Mouse (Mus musculus) C2C12 (cell line): ENCODE measurements around the gene Rtp2. TPM values are rescaled to one million over a fixed set of nuclear protein-coding genes. Genes with fewer than 3 reads are reported as not detected.

Experiments
- H3K27me3 ChIP-seq: one replicate; pipeline ENCODE4 v1.6.1; 2011; ENCODE audit not compliant: control insufficient read depth, insufficient read depth, insufficient read length
- H3K36me3 ChIP-seq: one replicate; pipeline ENCODE4 v1.6.1; 2011; ENCODE audit not compliant: control insufficient read depth, insufficient read depth
- H3K4me3 ChIP-seq: one replicate; pipeline ENCODE4 v1.5.1; 2011; ENCODE audit warnings: mild to moderate bottlenecking, control low read depth; ENCODE audit not compliant: poor library complexity, insufficient read depth, severe bottlenecking
- H3K79me2 ChIP-seq: one replicate; pipeline ENCODE4 v1.6.1; 2011; ENCODE audit not compliant: control insufficient read depth, insufficient read depth
- H3K79me3 ChIP-seq: one replicate; pipeline ENCODE4 v1.6.1; 2011; ENCODE audit warnings: low read depth, control low read depth
- H3ac ChIP-seq: one replicate; pipeline ENCODE3; 2011; ENCODE audit warnings: low read depth; ENCODE audit not compliant: control insufficient read depth, insufficient read length
- CEBPB ChIP-seq: IDR thresholded peaks from one replicate; pipeline ENCODE4 v1.6.1; 2011; ENCODE audit warnings: low read depth, mild to moderate bottlenecking, control low read depth, moderate library complexity
- CTCF ChIP-seq: IDR thresholded peaks from one replicate; pipeline ENCODE4 v1.5.1; 2011; ENCODE audit not compliant: control insufficient read depth, insufficient read depth, insufficient read length
- FOSL1 ChIP-seq: IDR thresholded peaks from one replicate; pipeline ENCODE4 v1.8.0; 2011; ENCODE audit warnings: mild to moderate bottlenecking, low read length; ENCODE audit not compliant: poor library complexity, insufficient read depth, severe bottlenecking
- MAX ChIP-seq: IDR thresholded peaks from one replicate; pipeline ENCODE4 v1.6.1; 2011; ENCODE audit warnings: mild to moderate bottlenecking, control low read depth
- MYOD1 ChIP-seq: IDR thresholded peaks from one replicate; pipeline ENCODE4 v1.6.1; 2011; ENCODE audit warnings: low read depth; ENCODE audit not compliant: control insufficient read depth, insufficient read length
- MYOG ChIP-seq: IDR thresholded peaks from one replicate; pipeline ENCODE4 v1.6.1; 2011; ENCODE audit not compliant: control insufficient read depth, insufficient read length; ENCODE audit errors: extremely low read depth
- USF1 ChIP-seq: IDR thresholded peaks from one replicate; pipeline ENCODE4 v1.6.1; 2011; ENCODE audit warnings: low read depth, mild to moderate bottlenecking, control low read depth, moderate library complexity
- polyA plus RNA-seq: library from polyadenylated mRNA; unstranded; fragments of >200 nt; fragmentation: generic; extraction: Trizol; gene quantifications from one replicate; pipeline ENCODE4 v1.2.1, GENCODE M21; 2012; ENCODE audit warnings: missing spikeins

Rtp2 gene
- polyA plus RNA-seq, 1 experiment = not detected

DNA sequence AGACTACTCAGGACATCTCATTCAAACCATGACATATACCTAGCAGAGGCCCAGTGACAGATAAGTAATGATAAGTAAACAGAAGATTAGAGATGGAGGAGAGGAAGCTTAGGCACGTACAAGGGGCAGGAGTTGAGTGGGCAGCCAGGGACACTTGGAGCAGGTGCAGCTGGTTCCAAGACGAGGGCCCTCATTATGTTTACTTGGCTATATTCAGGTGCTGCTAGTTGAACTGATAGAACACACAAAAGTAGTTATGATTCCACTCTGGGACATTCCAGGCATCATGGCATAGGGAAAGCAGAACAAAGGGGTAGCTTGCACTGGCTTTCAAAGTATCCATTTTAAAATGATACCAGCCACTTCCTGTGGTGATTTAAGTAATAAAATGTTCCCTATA lies 2.2 kb upstream of the Rtp2 start:
- Histone ChIP-seq H3ac (no peak overlapping the region), H3K79me3 (no peaks in the 10 kb centered on the region)
- TF ChIP-seq MYOG = no peak
- no peak for TF ChIP-seq MAX
- no peak for TF ChIP-seq CTCF
- TF ChIP-seq MYOD1 = no peak
- TF ChIP-seq FOSL1 = no peak
- no peak for TF ChIP-seq CEBPB
- no peak for TF ChIP-seq USF1

DNA sequence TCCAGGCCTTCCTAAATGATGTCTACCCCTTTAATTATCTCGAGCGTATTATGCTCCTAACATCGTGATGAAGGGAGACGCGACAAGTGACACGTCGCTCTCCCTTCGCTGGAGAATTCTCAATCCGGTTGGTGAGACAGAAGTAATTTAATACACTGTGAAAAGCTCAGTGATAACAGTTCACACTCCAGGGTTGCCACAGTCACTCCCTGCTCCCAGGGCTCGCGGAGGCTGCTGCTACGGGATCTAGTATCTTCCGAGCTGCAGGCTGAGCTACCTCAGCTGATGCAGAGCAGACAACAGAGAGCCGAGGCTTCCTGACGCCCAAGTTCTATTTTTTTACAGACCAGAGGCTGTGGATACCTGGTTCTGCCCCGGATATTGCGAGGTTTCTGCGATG lies 919 bp downstream of the Rtp2 start:
- Histone ChIP-seq H3K36me3 (no peaks in the 10 kb centered on the region), H3K79me2 (no peaks in the 10 kb centered on the region), H3ac (no peak overlapping the region), H3K4me3 (no peak overlapping the region), H3K27me3 (peaks cover 1% of the 10 kb centered on the region), H3K79me3 (no peaks in the 10 kb centered on the region)
- TF ChIP-seq CEBPB = no peak
- no peak for TF ChIP-seq MYOD1
- TF ChIP-seq USF1 = no peak
- TF ChIP-seq MAX = no peak
- TF ChIP-seq MYOG = no peak
- TF ChIP-seq FOSL1 = no peak
- no peak for TF ChIP-seq CTCF

More for the DNA sequence above, 2.2 kb upstream of the Rtp2 start:
- H3K4me3 ChIP-seq = no peak overlapping the region
- H3K27me3 ChIP-seq = peaks cover 6% of the 10 kb centered on the region
- H3K36me3 ChIP-seq = no peaks in the 10 kb centered on the region
- H3K79me2 ChIP-seq = no peaks in the 10 kb centered on the region

DNA sequence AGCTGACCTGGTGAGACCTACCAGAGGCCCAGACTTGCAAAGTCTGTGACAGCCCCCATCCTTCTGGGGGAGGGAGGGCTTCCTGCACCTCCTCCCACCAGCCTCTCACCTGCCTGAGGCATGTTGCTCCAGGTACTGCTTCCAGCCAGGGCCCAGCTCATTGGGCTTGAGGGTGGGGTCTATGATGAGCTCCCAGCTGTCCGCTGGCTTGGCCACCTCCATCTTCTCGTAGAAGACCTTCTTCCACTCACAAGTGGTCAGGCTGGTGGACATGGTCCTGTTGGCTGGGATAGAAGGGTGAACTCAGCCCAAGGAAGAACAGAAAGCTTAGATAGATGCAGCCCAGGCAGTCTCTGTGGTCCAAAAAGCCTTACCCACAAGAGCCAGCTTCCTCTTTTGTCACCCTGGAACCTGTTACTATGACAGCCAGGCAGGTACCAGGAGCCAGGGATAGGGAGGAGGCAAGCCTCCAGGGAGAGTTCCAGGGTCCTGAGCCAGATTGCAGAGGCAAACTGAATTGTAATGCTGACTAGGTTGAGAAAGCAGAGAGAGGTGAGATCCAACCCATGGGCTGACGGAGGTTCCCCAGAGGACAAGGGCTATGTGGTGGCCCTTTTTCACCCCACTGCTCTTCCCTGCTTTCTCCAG lies 1.6 kb downstream of the Rtp2 start:
- Histone ChIP-seq H3K36me3 (no peaks in the 10 kb centered on the region), H3K79me2 (no peaks in the 10 kb centered on the region), H3K79me3 (no peaks in the 10 kb centered on the region), H3K27me3 (no peaks in the 10 kb centered on the region), H3ac (no peak overlapping the region), H3K4me3 (no peak overlapping the region)
- TF ChIP-seq CTCF (no peak), FOSL1 (no peak), MAX (no peak), USF1 (no peak), CEBPB (no peak)

DNA sequence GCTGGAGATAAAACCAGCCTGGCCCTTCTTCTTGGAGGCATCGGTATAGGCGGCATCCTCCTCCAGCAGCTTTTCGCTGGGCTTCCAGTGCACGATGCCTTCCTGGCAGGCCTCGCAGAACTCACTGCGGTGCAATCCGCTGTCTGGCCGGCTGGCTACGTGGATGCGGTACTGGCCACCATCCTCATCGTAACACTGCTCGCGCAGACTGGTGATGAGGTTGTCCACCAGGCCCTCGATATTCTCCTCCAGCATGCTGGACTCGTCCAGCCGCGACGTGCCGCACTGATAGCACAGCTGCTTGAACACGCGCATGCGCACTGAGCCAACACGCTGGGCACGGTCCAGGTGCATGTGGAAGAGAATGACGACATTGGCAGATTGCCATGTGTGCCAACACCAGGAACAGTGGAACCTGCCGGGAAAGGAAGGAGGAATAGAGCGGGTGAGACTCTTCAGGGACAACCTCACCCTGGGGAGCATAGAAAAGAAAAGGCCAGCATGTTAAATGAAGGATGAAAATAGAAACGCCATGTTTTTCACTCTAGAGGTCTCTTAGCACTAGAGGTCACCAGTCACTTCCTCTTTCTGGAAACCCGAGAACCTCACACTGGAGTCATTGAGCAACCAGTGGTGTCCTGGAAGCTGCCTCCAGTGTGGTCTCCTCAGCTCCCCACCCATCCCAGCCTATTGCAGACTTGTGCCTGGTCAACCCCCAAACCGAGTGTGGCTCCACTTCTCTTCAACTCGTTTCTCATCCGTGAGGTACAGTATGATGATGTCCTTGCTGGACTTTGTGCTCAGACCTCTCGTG lies 4.7 kb downstream of the Rtp2 start:
- no peak overlapping the region for H3K4me3 ChIP-seq
- no peaks in the 10 kb centered on the region for H3K79me3 ChIP-seq
- TF ChIP-seq MYOD1 = no peak
- TF ChIP-seq FOSL1 = no peak
- no peak for TF ChIP-seq MYOG
- no peak for TF ChIP-seq MAX
- TF ChIP-seq USF1 = no peak
- TF ChIP-seq CTCF = no peak
- no peak for TF ChIP-seq CEBPB
- no peaks in the 10 kb centered on the region for H3K36me3 ChIP-seq
- no peak overlapping the region for H3ac ChIP-seq
- H3K79me2 ChIP-seq = no peaks in the 10 kb centered on the region
- no peaks in the 10 kb centered on the region for H3K27me3 ChIP-seq

DNA sequence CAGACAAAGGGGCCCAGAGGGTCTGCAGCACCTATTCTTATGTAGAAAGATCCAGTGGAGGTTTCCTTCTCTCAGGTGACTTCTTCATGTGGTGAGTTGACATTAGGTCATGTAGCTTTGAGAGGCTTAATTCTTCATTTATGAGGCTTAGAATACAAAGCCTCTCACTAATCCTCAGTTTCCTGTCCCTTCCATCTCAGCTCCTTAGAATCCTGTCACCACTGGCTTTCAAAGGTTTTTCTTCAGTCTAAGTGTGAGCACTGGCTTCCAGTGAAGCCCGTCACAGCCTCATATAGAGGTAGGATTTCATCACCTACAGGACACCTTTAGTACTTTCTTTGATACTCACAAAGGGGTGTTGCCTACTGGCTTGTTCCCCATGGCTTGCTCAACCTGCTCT lies 9.3 kb downstream of the Rtp2 start:
- no peak overlapping the region for H3ac ChIP-seq
- H3K79me3 ChIP-seq = no peaks in the 10 kb centered on the region
- H3K4me3 ChIP-seq = no peak overlapping the region
- TF ChIP-seq CEBPB (no peak), FOSL1 (no peak), USF1 (no peak), MYOD1 (no peak), MYOG (no peak), MAX (no peak), CTCF (no peak)
- H3K27me3 ChIP-seq = peaks cover 4% of the 10 kb centered on the region
- H3K36me3 ChIP-seq = no peaks in the 10 kb centered on the region
- H3K79me2 ChIP-seq = no peaks in the 10 kb centered on the region

DNA sequence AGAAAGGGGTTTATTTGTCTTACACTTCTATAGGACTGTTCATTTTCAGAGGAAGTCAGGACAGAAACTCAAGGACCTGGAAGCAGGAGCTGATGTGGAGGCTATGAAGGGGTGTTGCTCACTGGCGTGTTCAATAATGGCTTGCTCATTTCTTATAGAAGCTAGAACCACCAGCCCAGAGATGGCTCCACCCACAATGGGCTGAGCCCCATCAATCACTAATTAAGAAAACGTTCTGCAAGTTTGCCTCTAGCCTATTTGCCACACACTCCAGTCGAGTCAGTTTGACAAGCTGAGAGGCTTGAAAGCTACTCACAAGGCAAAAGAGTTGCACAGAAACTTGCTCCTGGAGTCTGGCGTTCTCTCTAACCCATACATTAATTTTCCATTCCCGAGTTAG lies 10.5 kb downstream of the Rtp2 start:
- Histone ChIP-seq H3ac (no peak overlapping the region), H3K4me3 (no peak overlapping the region), H3K36me3 (no peaks in the 10 kb centered on the region), H3K79me3 (no peaks in the 10 kb centered on the region), H3K27me3 (peaks cover 4% of the 10 kb centered on the region), H3K79me2 (no peaks in the 10 kb centered on the region)
- TF ChIP-seq CTCF (no peak), CEBPB (no peak), USF1 (no peak), MAX (no peak), FOSL1 (no peak), MYOG (no peak), MYOD1 (no peak)
